ENCODE assay signal across 10 mouse cellular contexts in genomic region chr1:137656900-137657458, GRCm38 (mm10).
DNase-seq lines count a peak whose midpoint lies in the region; ATAC-seq lines count a peak whose summit lies in the region.
"Had no signal": no experiment of that assay in that cellular context is flagged by ENCODE, and none has a peak within 500 bp of the region (broad histone marks: within the 10 kb centered on the region; RNA-seq: fewer than 3 reads in every experiment).

No protein-coding gene starts in this region.

- peak overlapping the region; percentile 4 for H3K4me2 ChIP-seq in forebrain, embryonic 16.5 days (ENCODE audit: low read length)
- H3K4me2 ChIP-seq in lung, embryonic 15.5 days, result no peak overlapping the region
- H3K4me2 ChIP-seq: embryonic facial prominence, embryonic 15.5 days; limb, embryonic 15.5 days had no signal

- peak; percentile 96 for ATAC-seq in cerebellum, adult (ENCODE audit: insufficient number of reproducible peaks, low FRiP score, low TSS enrichment)
- ATAC-seq in forebrain, embryonic 16.5 days, result peak; percentile 95
- peak; percentile 64 for ATAC-seq in lung, embryonic 15.5 days (ENCODE audit: borderline replicate concordance, extremely low read depth, low FRiP score, low TSS enrichment)

- H3K4me3 ChIP-seq in forebrain, embryonic 16.5 days (replicated peaks; ENCODE audit: low read length), result no peak overlapping the region
- H3K4me3 ChIP-seq in lung, embryonic 15.5 days, result no peak overlapping the region
- H3K4me3 ChIP-seq: embryonic facial prominence, embryonic 15.5 days; limb, embryonic 15.5 days had no signal

- 3% methylated on average over 6 of the region's 6 CpGs for WGBS in forebrain, embryonic 16.5 days
- WGBS in lung, embryonic 15.5 days, result 52% methylated on average over 6 of the region's 6 CpGs

- H3K36me3 ChIP-seq in forebrain, embryonic 16.5 days (ENCODE audit: control insufficient read depth, insufficient read depth), result no peaks in the 10 kb centered on the region
- no peaks in the 10 kb centered on the region for H3K36me3 ChIP-seq in lung, embryonic 15.5 days
- H3K36me3 ChIP-seq: embryonic facial prominence, embryonic 15.5 days; limb, embryonic 15.5 days had no signal

- peaks cover 15% of the 10 kb centered on the region for H3K4me1 ChIP-seq in forebrain, embryonic 16.5 days (replicated peaks; ENCODE audit: control insufficient read depth, insufficient read depth, low read length)
- peaks cover 18% of the 10 kb centered on the region for H3K4me1 ChIP-seq in lung, embryonic 15.5 days

- no peaks in the 10 kb centered on the region for H3K9me3 ChIP-seq in forebrain, embryonic 16.5 days (ENCODE audit: control insufficient read depth, low read length)
- no peaks in the 10 kb centered on the region for H3K9me3 ChIP-seq in lung, embryonic 15.5 days
- H3K9me3 ChIP-seq: embryonic facial prominence, embryonic 15.5 days; limb, embryonic 15.5 days had no signal

- intact Hi-C loops in heart, postnatal 36 days (cut with DNase I), result loop anchor here (2.0 to 5.0 kb wide), 2 partner anchors 66 to 245 kb away; no protein-coding TSS in a partner anchor

- peak; percentile 11 for DNase-seq in layer of hippocampus, adult 9-11 months
- no peak for DNase-seq in layer of hippocampus, adult 9-10 months (ENCODE audit: low spot score)
- DNase-seq in heart, postnatal 36 days, result peak; percentile 73 to 74
- peak; percentile 45 for DNase-seq in right cerebral cortex, postnatal 14 days
- no peak for DNase-seq in spleen, postnatal 14 days (ENCODE audit: low spot score in 2 of 2)

- no peak overlapping the region for H3K9ac ChIP-seq in forebrain, embryonic 16.5 days (replicated peaks; ENCODE audit: low read depth, low read length)
- no peak overlapping the region for H3K9ac ChIP-seq in lung, embryonic 15.5 days
- H3K9ac ChIP-seq: embryonic facial prominence, embryonic 15.5 days; limb, embryonic 15.5 days had no signal

- H3K27ac ChIP-seq in forebrain, embryonic 16.5 days (ENCODE audit: low read length), result peak overlapping the region; percentile 59
- peak overlapping the region; percentile 46 for H3K27ac ChIP-seq in lung, embryonic 15.5 days
- H3K27ac ChIP-seq: embryonic facial prominence, embryonic 15.5 days; limb, embryonic 15.5 days had no signal

- H3K27me3 ChIP-seq in forebrain, embryonic 16.5 days (replicated peaks; ENCODE audit: control insufficient read depth, insufficient read depth, low read length), result no peaks in the 10 kb centered on the region
- H3K27me3 ChIP-seq in lung, embryonic 15.5 days, result no peaks in the 10 kb centered on the region
- H3K27me3 ChIP-seq: embryonic facial prominence, embryonic 15.5 days; limb, embryonic 15.5 days had no signal

Comparison
In these comparisons a context has a peak if more than half of its experiments do, and no peak if none do; other contexts are left out.
1. DNase-seq: peak in layer of hippocampus, adult 9-11 months (single experiment), heart, postnatal 36 days (2 of 2) and right cerebral cortex, postnatal 14 days (single experiment); none in layer of hippocampus, adult 9-10 months (single experiment) and spleen, postnatal 14 days (0 of 2).
2. Peak in every context shown above with its lines, with median percentiles within 50 percentile points of each other: ATAC-seq.